Mouse (Mus musculus): ENCODE data around the gene Aspn.

DNA sequence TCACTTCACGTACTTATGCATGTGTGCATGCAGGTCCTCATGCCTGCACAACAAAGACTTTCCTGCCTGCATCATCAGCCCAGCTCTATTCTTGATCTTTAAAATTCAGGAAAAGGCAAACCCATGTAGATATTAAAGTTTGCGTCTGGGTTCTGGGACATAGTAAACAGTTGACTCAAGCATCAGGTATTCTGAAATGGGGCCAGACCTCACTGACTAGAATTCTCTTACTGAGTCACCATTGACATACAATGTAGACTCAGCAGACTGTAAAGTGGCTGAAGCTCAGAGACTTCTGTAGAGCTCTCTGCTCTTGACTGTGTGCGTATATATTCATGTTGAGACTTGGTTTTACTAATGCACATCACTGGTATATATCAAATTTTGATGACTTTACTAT lies 5.4 kb downstream of the Aspn start:
- no peak for TF ChIP-seq CTCF (IDR thresholded peaks at IDR 0.05; ENCODE audit: control insufficient read depth, insufficient read depth, low read length)
- TF ChIP-seq POLR2A (IDR thresholded peaks at IDR 0.05; ENCODE audit: borderline replicate concordance, control insufficient read depth, low read depth, low read length) = no peak
